9 mouse cellular contexts compared by ENCODE assay signal in genomic region chr5:33543372-33543771, GRCm38 (mm10).
DNase-seq lines count a peak whose midpoint lies in the region; ATAC-seq and TF ChIP-seq lines count a peak whose summit lies in the region.
"Had no signal": no experiment of that assay in that cellular context is flagged by ENCODE, and none has a peak within 500 bp of the region (broad histone marks: within the 10 kb centered on the region; RNA-seq: fewer than 3 reads in every experiment).

No protein-coding gene starts in this region.

- no peak for TF ChIP-seq POLR2A in heart, adult 2 months (IDR thresholded peaks at IDR 0.05; ENCODE audit: insufficient read depth, low read depth, low read length)
- no peak for TF ChIP-seq POLR2A in spleen, adult 2 months (IDR thresholded peaks at IDR 0.05; ENCODE audit: low read depth, low read length)

- no peak overlapping the region for H3K4me3 ChIP-seq in heart, adult 2 months
- no peak overlapping the region for H3K4me3 ChIP-seq in hindbrain, embryonic 14.5 days (replicated peaks; ENCODE audit: low read length)
- H3K4me3 ChIP-seq in midbrain, embryonic 13.5 days (replicated peaks): no peak overlapping the region
- H3K4me3 ChIP-seq in spleen, adult 2 months (ENCODE audit: extremely low read depth, insufficient read depth, insufficient read length): no peak overlapping the region
- H3K4me3 ChIP-seq: liver, embryonic 15.5 days had no signal

- no peaks in the 10 kb centered on the region for H3K36me3 ChIP-seq in heart, adult 2 months (ENCODE audit: control insufficient read depth, insufficient read depth, low read length)
- H3K36me3 ChIP-seq in hindbrain, embryonic 14.5 days (replicated peaks; ENCODE audit: control insufficient read depth, insufficient read depth): no peaks in the 10 kb centered on the region
- no peaks in the 10 kb centered on the region for H3K36me3 ChIP-seq in midbrain, embryonic 13.5 days
- no peaks in the 10 kb centered on the region for H3K36me3 ChIP-seq in spleen, adult 2 months (ENCODE audit: control insufficient read depth, insufficient read depth, low read length)
- H3K36me3 ChIP-seq: liver, embryonic 15.5 days had no signal

- H3K4me2 ChIP-seq in hindbrain, embryonic 14.5 days (replicated peaks): no peak overlapping the region
- H3K4me2 ChIP-seq in midbrain, embryonic 13.5 days (replicated peaks): no peak overlapping the region
- H3K4me2 ChIP-seq: liver, embryonic 15.5 days had no signal

- H3K9ac ChIP-seq in heart, adult 2 months (ENCODE audit: low read depth, low read length): no peak overlapping the region
- H3K9ac ChIP-seq in hindbrain, embryonic 14.5 days: no peak overlapping the region
- H3K9ac ChIP-seq in midbrain, embryonic 13.5 days (replicated peaks): no peak overlapping the region
- H3K9ac ChIP-seq: liver, embryonic 15.5 days had no signal

- no peak for TF ChIP-seq EP300 in heart, adult 2 months (IDR thresholded peaks at IDR 0.05; ENCODE audit: insufficient read depth, low read depth, low read length)

- H3K27me3 ChIP-seq in heart, adult 2 months (ENCODE audit: control insufficient read depth, insufficient read depth, low read length): no peaks in the 10 kb centered on the region; the same call in 1 of the 2 replicates
- H3K27me3 ChIP-seq in hindbrain, embryonic 14.5 days (ENCODE audit: control insufficient read depth, insufficient read depth, low read length): peaks cover 39% of the 10 kb centered on the region
- peaks cover 61% of the 10 kb centered on the region for H3K27me3 ChIP-seq in midbrain, embryonic 13.5 days
- H3K27me3 ChIP-seq in spleen, adult 2 months (ENCODE audit: control insufficient read depth, insufficient read depth, low read length): no peaks in the 10 kb centered on the region

- DNase-seq in heart, adult 2 months: peak; percentile 17 to 52
- DNase-seq in heart, adult 8-10 months (ENCODE audit: low spot score): no peak
- DNase-seq in adrenal gland, postnatal 4 days (ENCODE audit: low spot score in 2 of 2): peak; percentile 32 to 43
- DNase-seq in hindbrain, embryonic 14.5 days (ENCODE audit: low spot score): peak; percentile 60
- DNase-seq in left cerebral cortex, postnatal 25 days (ENCODE audit: low spot score in 2 of 2): peak; percentile 51 to 54
- DNase-seq in spleen, adult 2 months (ENCODE audit: low read depth in 1 of 2, low spot score in 2 of 2): peak in 1 of 2 experiments; percentile 50

- peak; percentile 88 for TF ChIP-seq CTCF in heart, adult 2 months (IDR thresholded peaks at IDR 0.05)
- TF ChIP-seq CTCF in spleen, adult 2 months (IDR thresholded peaks at IDR 0.05; ENCODE audit: extremely low read depth, insufficient read depth, insufficient read length, insufficient replicate concordance): peak; percentile 91; the same call in 1 of the 2 replicates

- WGBS in heart, adult 2 months: 20% methylated on average over 5 of the region's 5 CpGs
- 19% methylated on average over 5 of the region's 5 CpGs for whole genome bisulfite sequencing in hindbrain, embryonic 14.5 days
- WGBS in midbrain, embryonic 13.5 days: 20% methylated on average over 5 of the region's 5 CpGs
- WGBS in spleen, adult 2 months: 26% methylated on average over 5 of the region's 5 CpGs

- H3K9me3 ChIP-seq in hindbrain, embryonic 14.5 days (ENCODE audit: control insufficient read depth, low read length): no peaks in the 10 kb centered on the region
- no peaks in the 10 kb centered on the region for H3K9me3 ChIP-seq in midbrain, embryonic 13.5 days
- H3K9me3 ChIP-seq: liver, embryonic 15.5 days had no signal

- intact Hi-C loops in heart, adult 2 months (cut with DNase I): loop anchor here (2.0 kb wide), 1 partner anchor 151 kb away; no protein-coding TSS in a partner anchor
- intact Hi-C loops in left cerebral cortex, postnatal 25 days (cut with DNase I): loop anchor here (2.0 to 5.0 kb wide), 2 partner anchors 45 to 151 kb away; no protein-coding TSS in a partner anchor

- H3K4me1 ChIP-seq in heart, adult 2 months (ENCODE audit: control insufficient read depth, insufficient read depth, low read length): no peaks in the 10 kb centered on the region
- peaks cover 21% of the 10 kb centered on the region for H3K4me1 ChIP-seq in hindbrain, embryonic 14.5 days (replicated peaks; ENCODE audit: control insufficient read depth, insufficient read depth, low read length)
- peaks cover 35% of the 10 kb centered on the region for H3K4me1 ChIP-seq in midbrain, embryonic 13.5 days (replicated peaks)
- H3K4me1 ChIP-seq in spleen, adult 2 months (ENCODE audit: control insufficient read depth, insufficient read depth, insufficient read length): no peaks in the 10 kb centered on the region
- H3K4me1 ChIP-seq: liver, embryonic 15.5 days had no signal

- H3K79me2 ChIP-seq in heart, adult 2 months (replicated peaks; ENCODE audit: control insufficient read depth, insufficient read depth, low read length): no peaks in the 10 kb centered on the region

- ATAC-seq in erythroblast, adult 5-6 weeks (replicated peaks; ENCODE audit: low FRiP score, poor library complexity, severe bottlenecking): peak; percentile 63
- 0 out of 2 replicates have a peak, but pooled peaks have one; percentile 25 for ATAC-seq in hindbrain, embryonic 14.5 days (ENCODE audit: low FRiP score)
- ATAC-seq in midbrain, embryonic 13.5 days: peak; percentile 40

- H3K27ac ChIP-seq in heart, adult 2 months: no peak overlapping the region
- no peak overlapping the region for H3K27ac ChIP-seq in hindbrain, embryonic 14.5 days
- H3K27ac ChIP-seq in midbrain, embryonic 13.5 days: no peak overlapping the region
- H3K27ac ChIP-seq in spleen, adult 2 months (ENCODE audit: insufficient read depth, low read length): no peak overlapping the region
- H3K27ac ChIP-seq: liver, embryonic 15.5 days had no signal
